Mouse (Mus musculus): ENCODE measurements around the gene Coro7. TPM values are rescaled to one million over a fixed set of nuclear protein-coding genes. Genes with fewer than 3 reads are reported as not detected.
"Not testable (repeated sequence)": the region's sequence is repeated elsewhere in the genome, so short reads cannot be mapped to it uniquely, and the experiment has no call there.

Coro7 gene
- 42.9 and 73.6 TPM in 2 replicates for polyA plus RNA-seq (2012; rRNA removed)

GRCm38 (mm10) chr16:4679121-4680018 lies at the start of gene Coro7:
TSS of gene Coro7 (minus strand) at chr16:4679777.
- 1% methylated on average over 47 of the region's 47 CpGs for WGBS
- peak; percentile 90 for DNase-seq (ENCODE audit: low read depth, low spot score)

- 39% methylated on average over 1 of the region's 1 CpGs for whole genome bisulfite sequencing
- no peak for DNase-seq (ENCODE audit: low read depth, low spot score)
These were observed 48.4 kb upstream of the Coro7 start for GRCm38 (mm10) chr16:4727963-4728362.

GRCm38 (mm10) chr16:4727526-4727925 lies 47.9 kb upstream of the Coro7 start:
- 93% methylated on average over 1 of the region's 1 CpGs for WGBS
- DNase-seq (ENCODE audit: low read depth, low spot score): no peak

- DNase-seq (ENCODE audit: low read depth, low spot score): peak; percentile 11
- WGBS: 1% methylated on average over 38 of the region's 40 CpGs
These were observed 47.1 kb upstream of the Coro7 start for GRCm38 (mm10) chr16:4726528-4727128.

GRCm38 (mm10) chr16:4725780-4726527 lies 46.4 kb upstream of the Coro7 start, which contains the start of gene Hmox2:
TSS of gene Hmox2 (plus strand) at chr16:4726361.
- DNase-seq (ENCODE audit: low read depth, low spot score): peak; percentile 75
- 6% methylated on average over 35 of the region's 35 CpGs for WGBS

- WGBS: 63% methylated on average over 4 of the region's 4 CpGs
- no peak for DNase-seq (ENCODE audit: low read depth, low spot score)
These were observed 45.7 kb upstream of the Coro7 start for GRCm38 (mm10) chr16:4725266-4725665.

GRCm38 (mm10) chr16:4722915-4723209 lies 43.3 kb upstream of the Coro7 start:
- 69% methylated on average over 3 of the region's 3 CpGs for WGBS
- DNase-seq (ENCODE audit: low read depth, low spot score): no peak

- 60% methylated on average over 7 of the region's 7 CpGs for WGBS
- DNase-seq (ENCODE audit: low read depth, low spot score): no peak
These were observed 42.7 kb upstream of the Coro7 start for GRCm38 (mm10) chr16:4722128-4722914.

- 12% methylated on average over 33 of the region's 33 CpGs for WGBS
- no peak for DNase-seq (ENCODE audit: low read depth, low spot score)
These were observed 39.4 kb upstream of the Coro7 start, which contains the start of gene Nmral1 for GRCm38 (mm10) chr16:4718753-4719518. TSS of gene Nmral1 (minus strand) at chr16:4719356.

GRCm38 (mm10) chr16:4717866-4718265 lies 38.3 kb upstream of the Coro7 start:
- no peak for DNase-seq (ENCODE audit: low read depth, low spot score)
- WGBS: 46% methylated on average over 3 of the region's 3 CpGs

GRCm38 (mm10) chr16:4713861-4714710 lies 34.5 kb upstream of the Coro7 start:
- 87% methylated on average over 17 of the region's 17 CpGs for WGBS
- no peak for DNase-seq (ENCODE audit: low read depth, low spot score)

GRCm38 (mm10) chr16:4711173-4711572 lies 31.6 kb upstream of the Coro7 start:
- no peak for DNase-seq (ENCODE audit: low read depth, low spot score)
- WGBS: 97% methylated on average over 4 of the region's 4 CpGs

- WGBS: 52% methylated on average over 4 of the region's 4 CpGs
- DNase-seq (ENCODE audit: low read depth, low spot score): no peak
These were observed 26.0 kb upstream of the Coro7 start for GRCm38 (mm10) chr16:4705541-4705940.

GRCm38 (mm10) chr16:4702646-4703045 lies 23.1 kb upstream of the Coro7 start:
- WGBS: 59% methylated on average over 1 of the region's 1 CpGs
- DNase-seq (ENCODE audit: low read depth, low spot score): no peak

- 83% methylated on average over 3 of the region's 3 CpGs for WGBS
- DNase-seq (ENCODE audit: low read depth, low spot score): no peak
These were observed 21.6 kb upstream of the Coro7 start for GRCm38 (mm10) chr16:4701211-4701610.

GRCm38 (mm10) chr16:4689371-4689770 lies 9.8 kb upstream of the Coro7 start:
- not testable (repeated sequence) for DNase-seq (ENCODE audit: low read depth, low spot score)
- WGBS: 98% methylated on average over 4 of the region's 4 CpGs

- WGBS: 1% methylated on average over 9 of the region's 9 CpGs
- DNase-seq (ENCODE audit: low read depth, low spot score): no peak
These were observed 4.8 kb upstream of the Coro7 start for GRCm38 (mm10) chr16:4684457-4684791.
